Mouse (Mus musculus): Measurements from ENCODE around the gene Tmem198. TPM values are rescaled to one million over a fixed set of nuclear protein-coding genes. Genes with fewer than 3 reads are reported as not detected.

The Tmem198 gene
- total RNA-seq, 2 experiments from 2014 or later: 2.5 to 3.8 TPM

- DNase-seq: peak; percentile 90
These were observed 8.3 kb downstream of the Tmem198 start for GRCm38 (mm10) chr1:75487405-75488161.

GRCm38 (mm10) chr1:75490785-75491551 is 11.6 kb downstream of the Tmem198 start:
- no peak for DNase-seq

DNA sequence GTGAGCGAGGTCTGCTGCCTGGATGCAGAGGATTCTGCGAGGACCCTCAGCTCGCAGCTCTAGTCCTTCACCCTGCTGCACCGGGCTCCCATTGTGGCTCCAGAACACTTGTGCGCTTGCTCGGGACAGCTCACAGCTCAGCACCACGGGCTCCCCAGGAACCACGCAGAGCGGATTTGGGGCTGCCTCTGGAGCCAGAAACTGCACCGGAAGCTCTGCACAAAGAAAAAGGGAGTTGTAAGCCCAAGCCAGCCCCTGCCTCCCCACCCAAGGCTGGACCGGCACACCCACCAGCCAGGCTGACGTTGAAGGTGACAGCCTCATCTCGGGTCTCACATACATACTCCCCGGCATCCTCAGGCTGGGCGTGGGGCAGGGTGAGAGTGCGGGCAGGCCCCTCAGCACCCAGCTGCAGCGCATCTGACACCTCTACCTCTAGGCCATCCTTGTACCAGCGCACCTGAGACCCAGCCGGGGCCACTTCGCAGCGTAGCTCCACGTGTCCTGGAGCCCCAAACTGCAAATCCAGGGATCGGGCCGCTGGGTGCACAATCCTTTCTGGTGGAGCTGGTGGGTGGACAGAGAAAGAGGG is 13.3 kb downstream of the Tmem198 start:
- no peak for DNase-seq

DNA sequence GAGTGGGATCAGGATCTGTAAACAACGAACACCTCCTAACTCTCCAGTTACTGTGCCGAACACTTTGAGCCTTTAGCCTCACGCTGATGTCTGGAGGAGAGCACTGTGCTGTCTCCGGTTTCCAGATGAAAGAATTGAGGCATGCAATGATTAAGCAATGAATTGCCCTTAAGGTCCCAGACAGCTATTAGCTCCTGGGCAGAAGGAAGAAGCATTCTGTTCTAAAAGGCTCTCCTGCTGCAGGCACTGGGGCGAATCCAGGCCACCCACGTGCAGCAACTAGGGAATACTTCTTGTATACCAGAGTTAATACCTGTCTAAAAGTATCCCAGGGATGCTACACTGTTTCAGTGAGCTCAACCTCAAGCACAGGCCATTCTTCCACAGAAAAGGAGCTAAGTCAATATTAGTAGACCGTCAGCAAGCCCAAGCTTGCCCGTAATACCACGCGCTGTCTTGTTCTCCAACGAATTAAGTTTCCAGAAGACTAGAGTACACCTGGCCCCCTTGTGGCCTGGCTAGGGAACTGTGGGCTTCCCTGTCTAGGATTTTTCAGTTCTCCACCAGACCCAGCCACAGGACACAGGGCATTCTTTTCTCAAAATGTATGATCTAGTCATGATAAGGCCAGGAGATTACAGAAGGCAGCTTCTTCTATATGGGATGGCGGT is 15.7 kb downstream of the Tmem198 start:
- peak; percentile 65 for DNase-seq

- no peak for DNase-seq
These were observed 19.6 kb downstream of the Tmem198 start for GRCm38 (mm10) chr1:75498897-75499296.

- DNase-seq: no peak
These were observed 20.1 kb downstream of the Tmem198 start for GRCm38 (mm10) chr1:75499441-75499840.

GRCm38 (mm10) chr1:75501905-75502304 is 22.6 kb downstream of the Tmem198 start:
- DNase-seq: no peak

DNA sequence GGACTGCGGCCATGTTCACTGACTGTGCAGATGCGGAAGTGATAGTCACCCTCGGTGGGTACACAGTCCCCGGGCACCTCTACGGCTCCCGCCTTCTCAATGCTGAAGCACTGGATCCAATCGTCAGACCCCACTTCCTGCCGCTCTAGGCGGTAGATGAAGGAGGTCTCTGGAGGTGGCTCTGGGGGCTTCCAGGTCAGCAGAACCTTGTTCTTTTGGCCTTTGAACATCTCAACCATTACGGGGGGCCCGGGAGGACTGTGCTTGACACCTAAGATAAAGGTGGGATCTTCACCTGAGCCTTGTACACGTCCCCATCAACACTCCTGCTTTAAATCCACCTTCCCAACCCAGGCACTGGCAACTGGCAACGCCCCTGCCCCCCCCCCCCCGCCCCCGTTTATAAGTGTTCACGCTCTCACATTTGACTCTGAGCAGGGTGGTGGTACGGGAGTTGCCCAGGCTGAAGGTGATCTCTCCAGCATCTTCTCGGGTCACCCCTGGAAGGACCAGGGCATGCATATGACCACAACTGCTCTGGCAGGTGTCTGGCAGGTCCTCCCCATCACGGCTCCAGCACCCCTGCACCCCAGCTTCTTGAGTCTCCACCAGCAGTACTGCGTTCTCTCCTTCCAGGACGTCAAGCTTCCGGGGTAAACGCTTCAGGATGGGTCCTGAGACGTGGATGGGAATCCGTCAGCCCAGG is 23.8 kb downstream of the Tmem198 start:
- no peak for DNase-seq

- peak; percentile 47 for DNase-seq
These were observed 24.3 kb downstream of the Tmem198 start for GRCm38 (mm10) chr1:75503651-75503980.

DNA sequence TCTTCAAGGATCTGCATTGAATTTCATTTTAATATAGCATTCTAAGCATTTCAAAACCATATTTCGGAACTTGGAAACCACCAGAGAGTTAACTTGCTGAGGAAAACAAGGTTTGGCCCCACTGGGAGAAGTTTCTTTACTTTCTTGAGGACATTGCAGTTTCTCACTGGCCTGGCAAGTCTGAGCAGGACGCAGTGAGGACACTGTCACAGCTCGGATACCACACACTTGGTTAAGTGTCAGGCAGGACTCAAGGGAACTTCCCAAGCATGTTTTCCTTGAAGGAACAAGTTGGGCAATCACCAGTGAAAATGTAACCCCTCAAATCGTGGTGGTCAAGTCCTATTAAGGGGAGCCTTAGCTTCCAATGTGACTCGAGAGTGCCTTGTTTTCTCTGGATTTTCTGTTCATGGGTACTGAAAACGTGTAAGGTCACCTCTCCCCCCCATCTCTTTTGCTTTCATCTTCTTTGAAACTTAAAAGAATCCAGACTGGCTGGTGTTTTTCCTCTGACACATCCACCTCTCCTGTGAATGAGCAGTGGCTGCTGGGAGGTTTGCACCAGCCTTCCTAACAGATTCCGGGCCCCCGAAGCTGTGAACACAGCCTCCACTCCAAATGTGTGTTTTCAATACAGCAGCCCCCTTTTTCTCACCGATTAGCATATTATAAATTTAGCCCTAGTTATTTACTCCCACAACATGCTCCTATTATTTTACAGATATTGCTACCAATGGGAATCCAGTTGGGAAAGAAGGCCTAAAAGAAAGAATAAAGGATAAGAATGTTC is 25.1 kb downstream of the Tmem198 start:
- DNase-seq: peak; percentile 46

- peak; percentile 88 for DNase-seq
These were observed 26.0 kb downstream of the Tmem198 start for GRCm38 (mm10) chr1:75505159-75505955.

GRCm38 (mm10) chr1:75505956-75506831 is 26.9 kb downstream of the Tmem198 start, which contains the start of gene Obsl1:
Gene Obsl1 (minus strand): TSS chr1:75506452.
- DNase-seq: peak; percentile 83

DNA sequence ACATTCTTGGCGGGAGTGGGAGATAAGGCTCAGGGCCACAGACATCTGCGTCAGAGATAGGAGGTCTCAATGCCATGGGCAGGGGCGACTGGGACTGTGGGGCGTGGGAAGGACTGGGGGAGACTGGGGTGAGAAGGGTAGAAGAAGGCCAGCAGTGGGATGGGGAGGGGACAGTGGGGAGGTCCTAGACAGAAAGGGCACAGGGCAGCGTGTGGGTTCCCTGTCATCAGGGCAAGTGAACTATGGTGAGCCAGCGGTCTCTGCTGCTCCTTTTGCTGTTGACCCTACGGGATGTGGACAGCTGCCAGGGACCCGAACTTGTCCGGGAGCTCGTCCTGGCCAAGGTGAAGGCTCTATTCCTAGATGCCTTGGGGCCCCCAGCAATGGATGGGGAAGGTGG is 27.7 kb downstream of the Tmem198 start, which contains the start of gene Inha:
Inha (plus strand) TSS at position 72 of the 400 bp plus-strand sequence.
- DNase-seq: peak; percentile 65

GRCm38 (mm10) chr1:75509586-75509985 is 30.3 kb downstream of the Tmem198 start:
- DNase-seq: no peak

- DNase-seq: no peak
These were observed 30.8 kb downstream of the Tmem198 start for GRCm38 (mm10) chr1:75510154-75510553.

GRCm38 (mm10) chr1:75511437-75512210 is 32.3 kb downstream of the Tmem198 start:
- DNase-seq: peak; percentile 34

- DNase-seq: no peak
These were observed 33.2 kb downstream of the Tmem198 start for GRCm38 (mm10) chr1:75512550-75512949.

- DNase-seq: peak; percentile 48
These were observed 37.5 kb downstream of the Tmem198 start for GRCm38 (mm10) chr1:75516703-75517380.
